Mouse (Mus musculus): ENCODE data around the gene Birc5. TPM values are rescaled to one million over a fixed set of nuclear protein-coding genes. Genes with fewer than 3 reads are reported as not detected.

Birc5 gene
- polyA plus RNA-seq, 1 experiment = 46.1 TPM

GRCm38 (mm10) chr11:117871376-117871775 is 22.3 kb downstream of the Birc5 start:
- Histone ChIP-seq H3K4me1 (ENCODE audit: control insufficient read depth, insufficient read depth, low read length) (peaks cover 11% of the 10 kb centered on the region), H3K36me3 (ENCODE audit: control insufficient read depth, insufficient read depth, low read length) (no peaks in the 10 kb centered on the region), H3K4me3 (ENCODE audit: control insufficient read depth, low read depth, low read length) (no peak overlapping the region), H3K27ac (ENCODE audit: control insufficient read depth, insufficient read depth, low read depth, low read length) (no peak overlapping the region), H3K27me3 (ENCODE audit: control insufficient read depth, insufficient read depth, low read length) (no peaks in the 10 kb centered on the region)
- TF ChIP-seq CTCF (IDR thresholded peaks at IDR 0.05; ENCODE audit: control insufficient read depth, insufficient read depth, insufficient replicate concordance, low read depth, low read length) (no peak), POLR2A (IDR thresholded peaks at IDR 0.05; ENCODE audit: control insufficient read depth, low read depth, low read length) (no peak)

GRCm38 (mm10) chr11:117871911-117872584 is 23.0 kb downstream of the Birc5 start:
- no peaks in the 10 kb centered on the region for H3K27me3 ChIP-seq (ENCODE audit: control insufficient read depth, insufficient read depth, low read length)
- H3K4me3 ChIP-seq (ENCODE audit: control insufficient read depth, low read depth, low read length) = no peak overlapping the region
- TF ChIP-seq CTCF (IDR thresholded peaks at IDR 0.05; ENCODE audit: control insufficient read depth, insufficient read depth, insufficient replicate concordance, low read depth, low read length) = no peak
- no peak for TF ChIP-seq POLR2A (IDR thresholded peaks at IDR 0.05; ENCODE audit: control insufficient read depth, low read depth, low read length)
- no peaks in the 10 kb centered on the region for H3K36me3 ChIP-seq (ENCODE audit: control insufficient read depth, insufficient read depth, low read length)
- H3K27ac ChIP-seq (ENCODE audit: control insufficient read depth, insufficient read depth, low read depth, low read length) = no peak overlapping the region
- H3K4me1 ChIP-seq (ENCODE audit: control insufficient read depth, insufficient read depth, low read length) = peaks cover 11% of the 10 kb centered on the region

GRCm38 (mm10) chr11:117872861-117873608 is 24.0 kb downstream of the Birc5 start, which contains the start of gene Tha1:
TSS of gene Tha1 (minus strand) at chr11:117873481.
- Histone ChIP-seq H3K27ac (ENCODE audit: control insufficient read depth, insufficient read depth, low read depth, low read length) (peak within 1 kb of the TSS; percentile 63; the same call in 1 of the 2 replicates), H3K36me3 (ENCODE audit: control insufficient read depth, insufficient read depth, low read length) (no peaks in the 10 kb centered on the region), H3K4me3 (ENCODE audit: control insufficient read depth, low read depth, low read length) (peak within 1 kb of the TSS; percentile 86), H3K27me3 (ENCODE audit: control insufficient read depth, insufficient read depth, low read length) (no peaks in the 10 kb centered on the region), H3K4me1 (ENCODE audit: control insufficient read depth, insufficient read depth, low read length) (peaks cover 11% of the 10 kb centered on the region)
- peak; percentile 54; the same call in 1 of the 2 replicates for TF ChIP-seq POLR2A (IDR thresholded peaks at IDR 0.05; ENCODE audit: control insufficient read depth, low read depth, low read length)
- TF ChIP-seq CTCF (IDR thresholded peaks at IDR 0.05; ENCODE audit: control insufficient read depth, insufficient read depth, insufficient replicate concordance, low read depth, low read length) = no peak

- Histone ChIP-seq H3K27me3 (ENCODE audit: control insufficient read depth, insufficient read depth, low read length) (no peaks in the 10 kb centered on the region), H3K27ac (ENCODE audit: control insufficient read depth, insufficient read depth, low read depth, low read length) (no peak overlapping the region), H3K4me3 (ENCODE audit: control insufficient read depth, low read depth, low read length) (no peak overlapping the region), H3K36me3 (ENCODE audit: control insufficient read depth, insufficient read depth, low read length) (no peaks in the 10 kb centered on the region), H3K4me1 (ENCODE audit: control insufficient read depth, insufficient read depth, low read length) (peaks cover 11% of the 10 kb centered on the region)
- TF ChIP-seq CTCF (IDR thresholded peaks at IDR 0.05; ENCODE audit: control insufficient read depth, insufficient read depth, insufficient replicate concordance, low read depth, low read length) (no peak), POLR2A (IDR thresholded peaks at IDR 0.05; ENCODE audit: control insufficient read depth, low read depth, low read length) (no peak)
Observed at GRCm38 (mm10) chr11:117874419-117874818, 25.4 kb downstream of the Birc5 start.

- H3K4me3 ChIP-seq (ENCODE audit: control insufficient read depth, low read depth, low read length) = no peak overlapping the region
- H3K4me1 ChIP-seq (ENCODE audit: control insufficient read depth, insufficient read depth, low read length) = peaks cover 11% of the 10 kb centered on the region
- no peak overlapping the region for H3K27ac ChIP-seq (ENCODE audit: control insufficient read depth, insufficient read depth, low read depth, low read length)
- H3K27me3 ChIP-seq (ENCODE audit: control insufficient read depth, insufficient read depth, low read length) = no peaks in the 10 kb centered on the region
- H3K36me3 ChIP-seq (ENCODE audit: control insufficient read depth, insufficient read depth, low read length) = no peaks in the 10 kb centered on the region
- no peak for TF ChIP-seq CTCF (IDR thresholded peaks at IDR 0.05; ENCODE audit: control insufficient read depth, insufficient read depth, insufficient replicate concordance, low read depth, low read length)
- no peak for TF ChIP-seq POLR2A (IDR thresholded peaks at IDR 0.05; ENCODE audit: control insufficient read depth, low read depth, low read length)
Observed at GRCm38 (mm10) chr11:117875681-117876080, 26.6 kb downstream of the Birc5 start.

- no peaks in the 10 kb centered on the region for H3K36me3 ChIP-seq (ENCODE audit: control insufficient read depth, insufficient read depth, low read length)
- H3K4me3 ChIP-seq (ENCODE audit: control insufficient read depth, low read depth, low read length) = no peak overlapping the region
- H3K27me3 ChIP-seq (ENCODE audit: control insufficient read depth, insufficient read depth, low read length) = no peaks in the 10 kb centered on the region
- TF ChIP-seq CTCF (IDR thresholded peaks at IDR 0.05; ENCODE audit: control insufficient read depth, insufficient read depth, insufficient replicate concordance, low read depth, low read length) (no peak), POLR2A (IDR thresholded peaks at IDR 0.05; ENCODE audit: control insufficient read depth, low read depth, low read length) (no peak)
- H3K4me1 ChIP-seq (ENCODE audit: control insufficient read depth, insufficient read depth, low read length) = peaks cover 6% of the 10 kb centered on the region
- no peak overlapping the region for H3K27ac ChIP-seq (ENCODE audit: control insufficient read depth, insufficient read depth, low read depth, low read length)
Observed at GRCm38 (mm10) chr11:117877917-117878745, 29.1 kb downstream of the Birc5 start.

Measured in testis, adult 2 months (tissue).